Mouse (Mus musculus) layer of hippocampus, postnatal 10 days (tissue): ENCODE results near the gene Gm29564. TPM values are rescaled to one million over a fixed set of nuclear protein-coding genes. Genes with fewer than 3 reads are reported as not detected.
"Not testable (repeated sequence)": the region's sequence is repeated elsewhere in the genome, so short reads cannot be mapped to it uniquely, and the experiment has no call there.

Experiments
- DNase-seq, 2 experiments: peaks; one replicate each; pipeline ENCODE4 v3.0.0; 2021; ENCODE audit warnings: low spot score in 2 of 2
- long read RNA-seq: library from polyadenylated mRNA; stranded (forward); transcript quantifications from one replicate; pipeline ENCODE4 v2.0.0, GENCODE M21; 2023
- total RNA-seq, 2 experiments: library from RNA; stranded (reverse); gene quantifications; 2 replicates each; pipeline ENCODE4 v1.2.3; 2021

Gm29564 gene
- total RNA-seq, result not detected
- long read RNA-seq, result 0 reads

DNA sequence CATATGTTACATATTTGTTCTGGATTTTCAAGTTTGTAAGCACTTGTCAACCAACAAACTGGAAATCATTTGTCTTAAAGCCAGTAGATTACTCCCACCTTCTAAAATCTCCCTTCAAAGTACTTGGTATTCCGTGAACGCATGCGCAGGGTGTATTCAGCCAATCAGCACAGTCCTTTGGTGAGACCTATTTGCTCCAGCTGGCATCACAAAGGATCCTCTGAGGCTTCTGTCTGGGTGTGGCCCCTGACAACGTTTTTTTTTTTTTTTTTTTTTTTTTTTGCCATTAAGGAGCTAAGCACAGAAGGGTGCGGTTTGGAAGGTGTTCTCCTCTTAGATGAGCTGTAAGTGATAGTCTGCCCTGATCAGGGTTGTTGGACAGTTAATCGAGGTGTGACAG lies at the start of gene Gm29564:
Gene Gm29564 (plus strand): TSS at position 301 of the 400 bp plus-strand sequence.
- not testable (repeated sequence) for DNase-seq

Other genes with a start within 250 kb of the Gm29564 start
- gene Gm20867, start 249.8 kb upstream of the Gm29564 start, total RNA-seq, result not detected